Mouse (Mus musculus): ENCODE measurements around the gene Gm5134. TPM values are rescaled to one million over a fixed set of nuclear protein-coding genes. Genes with fewer than 3 reads are reported as not detected.

Gm5134 gene
- polyA plus RNA-seq, 1 experiment from 2014 or later: not detected

DNA sequence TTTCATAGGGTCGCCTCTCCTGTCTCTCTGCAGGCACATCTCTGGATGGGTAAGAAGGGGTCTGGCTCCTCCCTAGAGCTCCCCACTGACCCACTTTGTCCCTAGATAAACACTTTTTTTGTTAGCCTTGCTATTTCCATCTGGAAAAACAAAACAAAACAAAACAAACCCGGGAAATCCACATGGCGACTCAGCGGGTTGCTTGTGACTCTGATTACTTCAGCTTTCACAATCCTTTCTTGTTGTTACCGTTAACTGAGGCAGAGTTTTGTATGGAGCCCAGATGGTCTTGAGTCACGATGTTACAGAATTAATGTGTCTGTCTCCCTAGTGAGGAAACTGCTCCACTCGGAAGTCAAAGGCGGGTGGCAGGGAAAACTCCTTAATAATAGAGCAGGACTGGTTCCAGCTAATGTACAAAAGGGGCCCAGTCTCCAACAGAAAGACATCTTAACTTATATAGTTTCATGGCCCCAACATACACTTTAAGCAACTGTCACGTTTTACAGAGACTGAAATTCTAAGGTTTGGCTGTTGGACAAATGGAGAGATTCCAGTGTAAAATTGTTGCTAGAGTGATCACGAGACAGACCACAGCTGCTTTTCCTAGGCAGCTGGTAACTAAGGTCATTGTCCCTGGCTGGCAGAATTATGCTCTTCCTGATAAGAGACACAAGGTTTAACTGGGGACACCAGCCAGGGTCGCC, 10.1 kb upstream of the Gm5134 start:
- H3K36me3 ChIP-seq (ENCODE audit: control insufficient read depth, insufficient read depth, low read length): no peaks in the 10 kb centered on the region
- H3K27me3 ChIP-seq (replicated peaks; ENCODE audit: control insufficient read depth, insufficient read depth, low read length): no peaks in the 10 kb centered on the region
- no peak overlapping the region for H3K27ac ChIP-seq (ENCODE audit: low read depth, low read length)
- peaks cover 2% of the 10 kb centered on the region; the same call in 1 of the 2 replicates for H3K4me1 ChIP-seq (ENCODE audit: control insufficient read depth, insufficient read depth, low read depth, low read length)
- 14% methylated on average over 11 of the region's 11 CpGs for WGBS
- no peak overlapping the region for H3K4me3 ChIP-seq (ENCODE audit: low read length)
- no peak overlapping the region; the same call in 1 of the 2 replicates for H3K4me2 ChIP-seq (ENCODE audit: low read length)
- no peaks in the 10 kb centered on the region for H3K9me3 ChIP-seq (ENCODE audit: control insufficient read depth, low read length)
- no peak for ATAC-seq
- H3K9ac ChIP-seq (ENCODE audit: low read depth, low read length): no peak overlapping the region

DNA sequence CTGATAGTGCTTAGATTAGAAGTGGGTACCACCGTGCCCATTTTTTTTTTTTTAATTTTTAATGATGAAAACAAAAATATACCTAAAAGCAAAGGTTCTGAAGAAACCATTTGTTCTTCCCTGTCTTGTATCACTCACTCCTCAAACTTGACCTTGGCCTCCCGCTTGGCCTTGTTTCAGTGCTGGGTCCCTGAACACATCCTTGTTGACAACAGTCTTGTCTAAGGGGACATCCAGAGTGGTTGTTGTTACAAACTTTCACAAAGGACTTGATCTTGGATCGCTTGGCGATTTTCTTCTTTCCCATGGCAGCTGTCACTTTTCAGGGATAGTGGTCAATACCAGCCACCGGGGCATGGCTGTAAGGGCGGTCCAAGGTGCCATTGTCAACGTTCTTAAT, 9.1 kb upstream of the Gm5134 start:
- no peaks in the 10 kb centered on the region for H3K36me3 ChIP-seq (ENCODE audit: control insufficient read depth, insufficient read depth, low read length)
- no peak overlapping the region for H3K9ac ChIP-seq (ENCODE audit: low read depth, low read length)
- no peaks in the 10 kb centered on the region for H3K9me3 ChIP-seq (ENCODE audit: control insufficient read depth, low read length)
- H3K4me1 ChIP-seq (ENCODE audit: control insufficient read depth, insufficient read depth, low read depth, low read length): peaks cover 2% of the 10 kb centered on the region; the same call in 1 of the 2 replicates
- WGBS: 89% methylated on average over 7 of the region's 7 CpGs
- H3K4me2 ChIP-seq (ENCODE audit: low read length): no peak overlapping the region
- H3K4me3 ChIP-seq (ENCODE audit: low read length): no peak overlapping the region
- ATAC-seq: no peak
- no peak overlapping the region for H3K27ac ChIP-seq (ENCODE audit: low read depth, low read length)
- no peaks in the 10 kb centered on the region for H3K27me3 ChIP-seq (replicated peaks; ENCODE audit: control insufficient read depth, insufficient read depth, low read length)

DNA sequence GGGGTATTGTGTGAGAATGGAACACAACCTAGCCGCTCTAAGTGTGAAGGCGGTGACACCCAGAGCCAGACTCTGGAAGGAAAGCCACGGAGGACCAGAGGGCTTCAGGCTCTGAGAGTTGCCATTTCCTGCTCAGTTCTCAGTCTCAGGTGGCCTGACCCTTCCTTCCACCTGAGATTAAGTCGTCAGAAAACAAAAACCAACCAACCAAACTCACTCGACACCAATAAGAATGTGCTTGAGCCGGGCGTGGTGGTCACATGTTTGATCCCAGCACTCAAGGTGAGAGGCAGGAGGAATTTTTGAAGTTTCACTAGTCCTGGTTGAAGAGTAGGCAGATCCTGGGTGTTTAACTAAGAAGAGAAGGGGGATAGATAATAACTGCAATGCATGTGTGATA, 8.4 kb upstream of the Gm5134 start:
- Histone ChIP-seq H3K4me3 (ENCODE audit: low read length) (no peak overlapping the region), H3K9ac (ENCODE audit: low read depth, low read length) (no peak overlapping the region), H3K4me1 (ENCODE audit: control insufficient read depth, insufficient read depth, low read depth, low read length) (peaks cover 7% of the 10 kb centered on the region), H3K27me3 (replicated peaks; ENCODE audit: control insufficient read depth, insufficient read depth, low read length) (no peaks in the 10 kb centered on the region), H3K27ac (ENCODE audit: low read depth, low read length) (no peak overlapping the region), H3K36me3 (ENCODE audit: control insufficient read depth, insufficient read depth, low read length) (no peaks in the 10 kb centered on the region), H3K9me3 (ENCODE audit: control insufficient read depth, low read length) (no peaks in the 10 kb centered on the region), H3K4me2 (ENCODE audit: low read length) (no peak overlapping the region)
- WGBS: 87% methylated on average over 7 of the region's 7 CpGs
- no peak for ATAC-seq

DNA sequence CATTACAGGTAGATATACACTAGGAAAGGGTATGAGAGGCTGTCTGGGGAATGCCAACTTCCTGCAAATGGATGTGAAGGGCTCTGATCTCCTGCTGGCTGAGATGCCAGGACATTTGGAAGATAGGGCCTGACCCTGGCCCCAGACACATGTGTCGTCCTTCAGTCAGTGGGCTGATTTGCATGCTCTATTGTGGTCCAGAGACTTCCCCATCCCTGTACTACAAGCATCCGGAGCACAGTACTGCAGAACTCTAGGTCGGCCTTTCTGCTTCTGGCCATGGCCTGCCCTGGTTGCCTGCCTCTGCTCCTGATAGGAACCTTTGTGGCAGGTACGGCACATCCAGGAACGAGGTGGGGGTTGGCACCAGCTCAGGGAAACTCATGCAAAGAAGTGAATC, 6.2 kb upstream of the Gm5134 start:
- no peak overlapping the region for H3K4me2 ChIP-seq (ENCODE audit: low read length)

DNA sequence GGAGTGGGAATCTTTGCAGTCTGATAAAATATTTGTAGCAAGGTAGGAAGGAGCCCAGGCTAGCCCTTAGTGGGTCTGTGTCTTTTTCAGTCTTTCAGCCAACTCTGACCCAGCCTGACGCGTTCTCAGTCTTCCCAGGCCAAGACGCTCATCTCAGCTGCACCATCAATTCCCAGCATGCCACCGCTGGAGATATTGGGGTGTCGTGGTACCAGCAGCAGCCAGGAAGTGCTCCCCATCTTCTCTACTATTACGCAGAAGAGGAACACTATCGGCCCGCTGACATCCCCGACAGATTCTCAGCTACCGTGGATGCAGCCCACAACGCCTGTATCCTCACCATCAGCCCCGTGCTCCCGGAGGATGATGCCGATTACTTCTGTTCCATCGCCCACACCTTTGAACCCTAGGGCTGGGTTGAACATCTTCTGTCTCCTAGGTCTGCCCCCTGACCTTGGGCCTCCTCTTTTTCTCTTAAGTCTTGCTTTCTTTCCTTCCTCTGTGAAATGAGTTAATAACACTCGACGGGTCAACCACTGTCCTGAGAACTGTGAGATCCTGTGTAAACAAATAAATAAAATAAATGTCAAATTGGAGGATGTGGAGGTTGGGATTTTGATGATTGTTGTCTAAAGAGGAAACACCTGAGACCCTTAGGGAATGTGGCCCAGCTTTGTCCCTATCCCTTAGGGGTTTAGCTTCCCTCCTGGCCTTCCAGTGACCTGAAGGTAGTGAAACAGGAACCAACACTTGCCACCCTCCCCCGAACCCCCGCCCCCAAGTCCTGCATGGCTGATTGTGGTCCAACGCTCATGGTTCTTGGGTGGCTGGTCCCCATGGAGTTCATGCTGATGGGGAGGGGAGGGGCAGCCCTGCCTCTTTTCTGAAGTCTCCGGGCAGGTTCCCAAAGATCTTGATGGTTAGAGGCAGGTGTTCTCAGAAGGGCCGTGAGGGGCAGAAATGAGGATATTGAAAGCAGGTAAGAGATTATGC, 5.0 kb upstream of the Gm5134 start:
- peaks cover 11% of the 10 kb centered on the region for H3K4me1 ChIP-seq (ENCODE audit: control insufficient read depth, insufficient read depth, low read depth, low read length)
- no peaks in the 10 kb centered on the region for H3K36me3 ChIP-seq (ENCODE audit: control insufficient read depth, insufficient read depth, low read length)
- 83% methylated on average over 22 of the region's 22 CpGs for WGBS
- no peaks in the 10 kb centered on the region for H3K9me3 ChIP-seq (ENCODE audit: control insufficient read depth, low read length)
- H3K4me3 ChIP-seq (ENCODE audit: low read length): no peak overlapping the region
- no peaks in the 10 kb centered on the region for H3K27me3 ChIP-seq (replicated peaks; ENCODE audit: control insufficient read depth, insufficient read depth, low read length)
- no peak overlapping the region for H3K27ac ChIP-seq (ENCODE audit: low read depth, low read length)
- no peak for ATAC-seq
- H3K4me2 ChIP-seq (ENCODE audit: low read length): no peak overlapping the region
- H3K9ac ChIP-seq (ENCODE audit: low read depth, low read length): no peak overlapping the region

More for the DNA sequence above, 6.2 kb upstream of the Gm5134 start:
- H3K36me3 ChIP-seq (ENCODE audit: control insufficient read depth, insufficient read depth, low read length): no peaks in the 10 kb centered on the region
- H3K4me1 ChIP-seq (ENCODE audit: control insufficient read depth, insufficient read depth, low read depth, low read length): peaks cover 13% of the 10 kb centered on the region
- no peak overlapping the region for H3K27ac ChIP-seq (ENCODE audit: low read depth, low read length)
- H3K9me3 ChIP-seq (ENCODE audit: control insufficient read depth, low read length): no peaks in the 10 kb centered on the region
- ATAC-seq: no peak
- H3K27me3 ChIP-seq (replicated peaks; ENCODE audit: control insufficient read depth, insufficient read depth, low read length): no peaks in the 10 kb centered on the region
- no peak overlapping the region for H3K9ac ChIP-seq (ENCODE audit: low read depth, low read length)
- 81% methylated on average over 5 of the region's 5 CpGs for WGBS
- H3K4me3 ChIP-seq (ENCODE audit: low read length): no peak overlapping the region

DNA sequence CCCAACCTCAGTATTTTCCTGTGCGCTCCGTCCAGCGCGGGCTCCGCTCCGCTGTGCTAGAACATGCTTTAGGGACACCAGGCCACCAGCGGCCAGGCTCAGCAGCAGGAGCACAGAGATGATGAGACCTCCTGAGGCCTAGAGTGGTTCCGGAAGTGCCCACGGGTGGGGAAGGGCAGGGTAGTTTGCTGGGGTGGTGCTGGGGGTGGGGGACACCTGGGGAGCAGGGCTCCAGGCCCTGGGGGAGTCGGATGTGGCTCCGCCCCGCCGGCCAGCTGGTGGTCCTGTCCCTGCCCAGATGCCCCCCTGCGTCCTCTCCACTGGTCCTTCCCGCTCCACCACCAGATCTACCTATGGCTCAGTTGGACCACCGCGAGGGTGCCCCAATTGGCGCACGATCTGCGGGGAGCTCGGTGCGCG, 3.5 kb upstream of the Gm5134 start:
- ATAC-seq: peak; percentile 70
- Histone ChIP-seq H3K36me3 (ENCODE audit: control insufficient read depth, insufficient read depth, low read length) (no peaks in the 10 kb centered on the region), H3K4me1 (ENCODE audit: control insufficient read depth, insufficient read depth, low read depth, low read length) (peaks cover 11% of the 10 kb centered on the region), H3K4me3 (ENCODE audit: low read length) (peak overlapping the region; percentile 44), H3K4me2 (ENCODE audit: low read length) (peak overlapping the region; percentile 86), H3K27me3 (replicated peaks; ENCODE audit: control insufficient read depth, insufficient read depth, low read length) (no peaks in the 10 kb centered on the region), H3K9me3 (ENCODE audit: control insufficient read depth, low read length) (no peaks in the 10 kb centered on the region), H3K9ac (ENCODE audit: low read depth, low read length) (peak overlapping the region; percentile 59), H3K27ac (ENCODE audit: low read depth, low read length) (no peak overlapping the region)
- WGBS: 3% methylated on average over 23 of the region's 23 CpGs

DNA sequence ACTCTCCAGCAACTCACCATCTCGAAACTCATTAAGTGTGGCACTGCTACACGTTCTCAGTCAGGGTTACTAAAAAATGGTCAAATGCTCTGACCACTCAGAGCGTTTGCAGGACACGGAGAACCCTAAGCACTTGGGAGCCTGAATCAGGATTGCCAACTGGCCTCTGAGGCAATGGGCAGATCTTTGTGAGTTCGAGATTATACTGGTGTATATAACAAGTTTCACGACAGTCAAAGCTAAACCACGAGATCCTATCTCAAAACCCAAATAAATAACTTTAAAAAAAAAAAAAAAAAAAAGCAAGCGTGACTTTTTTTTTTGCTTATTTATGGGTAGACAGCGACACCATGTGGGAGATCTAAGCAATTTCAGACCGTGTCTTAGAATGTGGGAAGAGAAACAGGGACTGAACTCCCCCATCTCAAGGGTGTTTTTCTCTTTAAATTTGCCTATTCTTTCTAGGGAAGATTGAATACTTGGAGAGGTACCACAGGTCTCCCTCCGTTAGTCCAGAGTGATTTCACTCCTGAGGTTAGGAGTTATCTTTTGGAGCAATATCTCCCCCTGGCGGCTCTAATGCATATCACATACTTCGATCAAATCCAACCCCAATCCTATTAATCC, 2.8 kb upstream of the Gm5134 start:
- H3K27me3 ChIP-seq (replicated peaks; ENCODE audit: control insufficient read depth, insufficient read depth, low read length): no peaks in the 10 kb centered on the region
- peak overlapping the region; percentile 59 for H3K9ac ChIP-seq (ENCODE audit: low read depth, low read length)
- peak overlapping the region; percentile 86 for H3K4me2 ChIP-seq (ENCODE audit: low read length)
- peaks cover 11% of the 10 kb centered on the region for H3K4me1 ChIP-seq (ENCODE audit: control insufficient read depth, insufficient read depth, low read depth, low read length)
- ATAC-seq: peak; percentile 32; the same call in 1 of the 2 replicates
- H3K36me3 ChIP-seq (ENCODE audit: control insufficient read depth, insufficient read depth, low read length): no peaks in the 10 kb centered on the region
- H3K9me3 ChIP-seq (ENCODE audit: control insufficient read depth, low read length): no peaks in the 10 kb centered on the region
- 2% methylated on average over 13 of the region's 13 CpGs for WGBS
- H3K4me3 ChIP-seq (ENCODE audit: low read length): peak overlapping the region; percentile 44
- no peak overlapping the region for H3K27ac ChIP-seq (ENCODE audit: low read depth, low read length)

DNA sequence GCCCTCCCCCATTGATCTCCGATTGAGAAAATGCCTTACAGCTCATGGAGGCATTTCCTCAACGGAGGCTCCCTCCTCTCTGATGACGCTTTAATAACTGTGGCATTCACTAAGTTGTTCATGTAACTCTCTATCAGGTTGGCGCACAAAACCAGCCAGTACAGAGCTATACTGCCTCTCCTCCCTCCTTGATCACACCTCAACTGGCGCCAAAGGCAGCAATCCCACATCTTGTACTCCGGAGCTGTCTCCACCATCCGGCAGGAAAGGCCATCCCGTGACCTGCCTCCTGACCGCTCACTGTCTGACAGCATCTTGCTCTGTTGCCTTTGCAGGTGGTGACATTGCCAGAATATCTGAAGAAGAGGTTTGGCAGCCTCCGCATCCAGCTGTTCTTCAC, 19.5 kb downstream of the Gm5134 start:
- peaks cover 3% of the 10 kb centered on the region; the same call in 1 of the 2 replicates for H3K9me3 ChIP-seq (ENCODE audit: control insufficient read depth, low read length)
- H3K36me3 ChIP-seq (ENCODE audit: control insufficient read depth, insufficient read depth, low read length): no peaks in the 10 kb centered on the region
- H3K27me3 ChIP-seq (replicated peaks; ENCODE audit: control insufficient read depth, insufficient read depth, low read length): no peaks in the 10 kb centered on the region
- no peak overlapping the region for H3K27ac ChIP-seq (ENCODE audit: low read depth, low read length)
- no peak overlapping the region for H3K4me2 ChIP-seq (ENCODE audit: low read length)
- no peak overlapping the region for H3K9ac ChIP-seq (ENCODE audit: low read depth, low read length)
- no peak for ATAC-seq
- no peaks in the 10 kb centered on the region for H3K4me1 ChIP-seq (ENCODE audit: control insufficient read depth, insufficient read depth, low read depth, low read length)
- no peak overlapping the region for H3K4me3 ChIP-seq (ENCODE audit: low read length)
- 87% methylated on average over 10 of the region's 10 CpGs for WGBS

DNA sequence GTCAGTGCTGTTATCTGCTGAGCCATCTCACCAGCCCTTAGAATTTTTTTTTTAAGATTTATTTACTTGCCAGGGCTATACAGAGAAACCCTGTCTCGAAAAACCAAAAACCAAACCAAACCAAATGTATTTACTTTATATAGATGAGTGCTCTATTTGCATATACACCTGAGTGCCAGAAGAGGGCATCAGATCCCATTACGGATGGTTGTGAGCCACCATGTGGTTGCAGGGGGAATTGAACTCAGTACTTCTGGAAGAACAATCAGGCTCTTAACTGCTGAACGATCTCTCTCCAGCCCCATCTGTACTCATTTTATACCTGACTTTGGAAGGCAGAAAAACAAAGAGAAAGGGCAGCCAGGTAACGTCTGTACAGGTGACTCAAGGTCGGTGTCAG, 20.9 kb downstream of the Gm5134 start:
- Histone ChIP-seq H3K4me1 (ENCODE audit: control insufficient read depth, insufficient read depth, low read depth, low read length) (no peaks in the 10 kb centered on the region), H3K4me3 (ENCODE audit: low read length) (no peak overlapping the region), H3K9ac (ENCODE audit: low read depth, low read length) (no peak overlapping the region), H3K27me3 (replicated peaks; ENCODE audit: control insufficient read depth, insufficient read depth, low read length) (no peaks in the 10 kb centered on the region), H3K9me3 (ENCODE audit: control insufficient read depth, low read length) (peaks cover 3% of the 10 kb centered on the region; the same call in 1 of the 2 replicates), H3K27ac (ENCODE audit: low read depth, low read length) (no peak overlapping the region), H3K4me2 (ENCODE audit: low read length) (no peak overlapping the region), H3K36me3 (ENCODE audit: control insufficient read depth, insufficient read depth, low read length) (no peaks in the 10 kb centered on the region)
- no peak for ATAC-seq
- WGBS: 79% methylated on average over 5 of the region's 5 CpGs
